Mouse (Mus musculus): Measurements from ENCODE around the gene Pigo. TPM values are rescaled to one million over a fixed set of nuclear protein-coding genes. Genes with fewer than 3 reads are reported as not detected.

The Pigo gene
- polyA plus RNA-seq, 1 experiment from 2014 or later = 9.5 TPM

- H3K27me3 ChIP-seq (replicated peaks; ENCODE audit: insufficient read depth, low read length) = no peaks in the 10 kb centered on the region
- H3K36me3 ChIP-seq (ENCODE audit: insufficient read depth, low read length) = peaks cover 33% of the 10 kb centered on the region
- TF ChIP-seq CTCF (IDR thresholded peaks at IDR 0.05) (peak; percentile 65), EP300 (IDR thresholded peaks at IDR 0.05) (no peak)
- peak within 1 kb of the TSS; percentile 58 for H3K4me3 ChIP-seq (ENCODE audit: low read depth, low read length)
- H3K4me1 ChIP-seq (ENCODE audit: insufficient read depth, low read depth, low read length) = no peaks in the 10 kb centered on the region
- H3K9ac ChIP-seq (replicated peaks; ENCODE audit: low read depth) = peak within 1 kb of the TSS; percentile 91
- ATAC-seq (peak; percentile 98), DNase-seq (ENCODE audit: low spot score) (peak; percentile 99)
- 2% methylated on average over 38 of the region's 38 CpGs for WGBS
- H3K27ac ChIP-seq (ENCODE audit: low read length) = peak within 1 kb of the TSS; percentile 87
- H3K4me2 ChIP-seq (replicated peaks; ENCODE audit: low read depth, low read length) = peak within 1 kb of the TSS; percentile 82
- H3K9me3 ChIP-seq (ENCODE audit: low read length) = no peaks in the 10 kb centered on the region
Measured at GRCm38 (mm10) chr4:43031237-43031995, 5.8 kb upstream of the Pigo start, which contains the start of gene Stoml2. Gene Stoml2 (minus strand): TSS chr4:43031710.

- Histone ChIP-seq H3K9ac (replicated peaks; ENCODE audit: low read depth) (peak overlapping the region; percentile 91), H3K27ac (ENCODE audit: low read length) (peak overlapping the region; percentile 87), H3K4me1 (ENCODE audit: insufficient read depth, low read depth, low read length) (no peaks in the 10 kb centered on the region), H3K9me3 (ENCODE audit: low read length) (no peaks in the 10 kb centered on the region), H3K27me3 (replicated peaks; ENCODE audit: insufficient read depth, low read length) (no peaks in the 10 kb centered on the region), H3K4me2 (replicated peaks; ENCODE audit: low read depth, low read length) (peak overlapping the region; percentile 82), H3K36me3 (ENCODE audit: insufficient read depth, low read length) (peaks cover 33% of the 10 kb centered on the region), H3K4me3 (ENCODE audit: low read depth, low read length) (peak overlapping the region; percentile 58)
- TF ChIP-seq EP300 (IDR thresholded peaks at IDR 0.05) (no peak), CTCF (IDR thresholded peaks at IDR 0.05) (no peak)
- 2% methylated on average over 28 of the region's 28 CpGs for WGBS
- ATAC-seq = peak; percentile 57
- peak; percentile 51 for DNase-seq (ENCODE audit: low spot score)
Measured at GRCm38 (mm10) chr4:43030780-43031230, 5.2 kb upstream of the Pigo start.

GRCm38 (mm10) chr4:43030352-43030751 lies 4.7 kb upstream of the Pigo start:
- H3K9me3 ChIP-seq (ENCODE audit: low read length) = no peaks in the 10 kb centered on the region
- peak overlapping the region; percentile 58 for H3K4me3 ChIP-seq (ENCODE audit: low read depth, low read length)
- TF ChIP-seq EP300 (IDR thresholded peaks at IDR 0.05) = no peak
- TF ChIP-seq CTCF (IDR thresholded peaks at IDR 0.05) = no peak
- DNase-seq (ENCODE audit: low spot score) (no peak), ATAC-seq (no peak)
- peak overlapping the region; percentile 87 for H3K27ac ChIP-seq (ENCODE audit: low read length)
- no peaks in the 10 kb centered on the region for H3K27me3 ChIP-seq (replicated peaks; ENCODE audit: insufficient read depth, low read length)
- WGBS = 56% methylated on average over 9 of the region's 9 CpGs
- H3K36me3 ChIP-seq (ENCODE audit: insufficient read depth, low read length) = peaks cover 33% of the 10 kb centered on the region
- H3K4me1 ChIP-seq (ENCODE audit: insufficient read depth, low read depth, low read length) = no peaks in the 10 kb centered on the region
- H3K4me2 ChIP-seq (replicated peaks; ENCODE audit: low read depth, low read length) = peak overlapping the region; percentile 82
- peak overlapping the region; percentile 91 for H3K9ac ChIP-seq (replicated peaks; ENCODE audit: low read depth)

GRCm38 (mm10) chr4:43029749-43030148 lies 4.1 kb upstream of the Pigo start:
- ATAC-seq (no peak), DNase-seq (ENCODE audit: low spot score) (no peak)
- H3K27me3 ChIP-seq (replicated peaks; ENCODE audit: insufficient read depth, low read length) = no peaks in the 10 kb centered on the region
- H3K4me1 ChIP-seq (ENCODE audit: insufficient read depth, low read depth, low read length) = peaks cover 5% of the 10 kb centered on the region; the same call in 1 of the 2 replicates
- no peak overlapping the region for H3K27ac ChIP-seq (ENCODE audit: low read length)
- WGBS = 90% methylated on average over 9 of the region's 9 CpGs
- H3K4me2 ChIP-seq (replicated peaks; ENCODE audit: low read depth, low read length) = no peak overlapping the region
- H3K4me3 ChIP-seq (ENCODE audit: low read depth, low read length) = no peak overlapping the region
- peaks cover 30% of the 10 kb centered on the region for H3K36me3 ChIP-seq (ENCODE audit: insufficient read depth, low read length)
- H3K9ac ChIP-seq (replicated peaks; ENCODE audit: low read depth) = no peak overlapping the region
- no peak for TF ChIP-seq EP300 (IDR thresholded peaks at IDR 0.05)
- no peak for TF ChIP-seq CTCF (IDR thresholded peaks at IDR 0.05)
- H3K9me3 ChIP-seq (ENCODE audit: low read length) = no peaks in the 10 kb centered on the region

GRCm38 (mm10) chr4:43029121-43029520 lies 3.5 kb upstream of the Pigo start:
- Histone ChIP-seq H3K36me3 (ENCODE audit: insufficient read depth, low read length) (peaks cover 23% of the 10 kb centered on the region), H3K9ac (replicated peaks; ENCODE audit: low read depth) (no peak overlapping the region), H3K27me3 (replicated peaks; ENCODE audit: insufficient read depth, low read length) (no peaks in the 10 kb centered on the region), H3K4me3 (ENCODE audit: low read depth, low read length) (no peak overlapping the region), H3K4me2 (replicated peaks; ENCODE audit: low read depth, low read length) (no peak overlapping the region), H3K27ac (ENCODE audit: low read length) (no peak overlapping the region), H3K4me1 (ENCODE audit: insufficient read depth, low read depth, low read length) (peaks cover 7% of the 10 kb centered on the region; the same call in 1 of the 2 replicates), H3K9me3 (ENCODE audit: low read length) (no peaks in the 10 kb centered on the region)
- ATAC-seq (no peak), DNase-seq (ENCODE audit: low spot score) (no peak)
- no peak for TF ChIP-seq EP300 (IDR thresholded peaks at IDR 0.05)
- TF ChIP-seq CTCF (IDR thresholded peaks at IDR 0.05) = no peak
- 97% methylated on average over 7 of the region's 7 CpGs for WGBS

GRCm38 (mm10) chr4:43024673-43025072 lies 946 bp downstream of the Pigo start:
- Histone ChIP-seq H3K4me2 (replicated peaks; ENCODE audit: low read depth, low read length) (peak overlapping the region; percentile 65), H3K4me3 (ENCODE audit: low read depth, low read length) (peak overlapping the region; percentile 56), H3K36me3 (ENCODE audit: insufficient read depth, low read length) (peaks cover 24% of the 10 kb centered on the region), H3K9me3 (ENCODE audit: low read length) (no peaks in the 10 kb centered on the region), H3K9ac (replicated peaks; ENCODE audit: low read depth) (peak overlapping the region; percentile 53), H3K4me1 (ENCODE audit: insufficient read depth, low read depth, low read length) (peaks cover 7% of the 10 kb centered on the region; the same call in 1 of the 2 replicates), H3K27ac (ENCODE audit: low read length) (peak overlapping the region; percentile 91), H3K27me3 (replicated peaks; ENCODE audit: insufficient read depth, low read length) (no peaks in the 10 kb centered on the region)
- TF ChIP-seq EP300 (IDR thresholded peaks at IDR 0.05) = no peak
- TF ChIP-seq CTCF (IDR thresholded peaks at IDR 0.05) = no peak
- no peak for ATAC-seq
- 75% methylated on average over 14 of the region's 14 CpGs for WGBS
- no peak for DNase-seq (ENCODE audit: low spot score)

Data from lung, postnatal 0 days (tissue).